In genomic region chr16:85124649-85125048, GRCm38 (mm10) we compare ENCODE assay signal across 16 mouse cellular contexts. TPM values are rescaled to one million over a fixed set of nuclear protein-coding genes. Genes with fewer than 3 reads are reported as not detected.
DNase-seq lines count a peak whose midpoint lies in the region; ATAC-seq and TF ChIP-seq lines count a peak whose summit lies in the region.
"Had no signal": no experiment of that assay in that cellular context is flagged by ENCODE, and none has a peak within 500 bp of the region (broad histone marks: within the 10 kb centered on the region; RNA-seq: fewer than 3 reads in every experiment).

No protein-coding gene starts in this region.

- ATAC-seq in liver, postnatal 0 days, result 0 out of 2 replicates have a peak, but pooled peaks have one; percentile 13
- ATAC-seq in granulocyte monocyte progenitor cell, adult 5-6 weeks (replicated peaks; ENCODE audit: poor library complexity, severe bottlenecking), result peak; percentile 62
- ATAC-seq in monocyte, adult 5-6 weeks (replicated peaks; ENCODE audit: insufficient number of reproducible peaks, low FRiP score, low TSS enrichment, poor library complexity, severe bottlenecking), result peak; percentile 62; the same call in 1 of the 2 replicates
- ATAC-seq: forebrain, embryonic 15.5 days had no signal

- no peaks in the 10 kb centered on the region for H3K27me3 ChIP-seq in liver, postnatal 0 days (ENCODE audit: insufficient read depth, low read length)
- H3K27me3 ChIP-seq: forebrain, embryonic 15.5 days had no signal

- H3K36me3 ChIP-seq in liver, postnatal 0 days (replicated peaks; ENCODE audit: insufficient read depth, low read length), result no peaks in the 10 kb centered on the region
- H3K36me3 ChIP-seq: forebrain, embryonic 15.5 days had no signal

- no peak overlapping the region for H3K9ac ChIP-seq in liver, postnatal 0 days (replicated peaks)
- H3K9ac ChIP-seq: forebrain, embryonic 15.5 days; hindbrain, embryonic 14.5 days had no signal

- no peak overlapping the region for H3K4me3 ChIP-seq in liver, postnatal 0 days (ENCODE audit: low read depth, low read length)
- H3K4me3 ChIP-seq: embryonic facial prominence, embryonic 10.5 days; forebrain, embryonic 15.5 days; heart, embryonic 10.5 days had no signal

- no peaks in the 10 kb centered on the region for H3K4me1 ChIP-seq in liver, postnatal 0 days (ENCODE audit: insufficient read depth)

- no peak overlapping the region for H3K27ac ChIP-seq in liver, postnatal 0 days (ENCODE audit: low read depth)
- H3K27ac ChIP-seq: embryonic facial prominence, embryonic 10.5 days; forebrain, embryonic 15.5 days; heart, embryonic 10.5 days; hindbrain, embryonic 14.5 days had no signal

- TF ChIP-seq CTCF in liver, postnatal 0 days (IDR thresholded peaks at IDR 0.05; ENCODE audit: low read depth), result no peak

- 69% methylated on average over 4 of the region's 4 CpGs for WGBS in liver, postnatal 0 days (ENCODE audit: insufficient replicate concordance)

- H3K4me2 ChIP-seq in liver, postnatal 0 days (ENCODE audit: low read depth, low read length), result no peak overlapping the region
- H3K4me2 ChIP-seq: forebrain, embryonic 15.5 days; hindbrain, embryonic 14.5 days had no signal

- DNase-seq in liver, postnatal 0 days, result no peak
- DNase-seq in liver, result no peak
- no peak for DNase-seq in adrenal gland, adult 18-20 months (ENCODE audit: low spot score in 2 of 2)
- no peak for DNase-seq in cerebellum, postnatal 10 days
- DNase-seq: adrenal gland, postnatal 10 days; cerebellum, adult 18-20 months; cerebellum, adult 9-11 months; gastrocnemius, postnatal 36 days; heart, adult 18-20 months; heart, postnatal 10 days had no signal

- no peak for TF ChIP-seq EP300 in liver, postnatal 0 days (IDR thresholded peaks at IDR 0.05; ENCODE audit: low read depth)

- H3K9me3 ChIP-seq in liver, postnatal 0 days (ENCODE audit: low read length), result no peaks in the 10 kb centered on the region
- H3K9me3 ChIP-seq: embryonic facial prominence, embryonic 10.5 days; forebrain, embryonic 15.5 days; heart, embryonic 10.5 days had no signal

RNA-seq across cellular contexts. Expression of gene App, which starts 48.9 kb away (rescaled TPM):
- 29.0 and 31.3 TPM in 2 replicates for polyA plus RNA-seq in liver, postnatal 0 days (2015; fragmentation: Nextera tagmentation; extraction: Ambion mirVana)
- 47.2 and 63.2 TPM in 2 replicates for total RNA-seq in granulocyte monocyte progenitor cell, adult 5-6 weeks (2014; fragmentation: Nextera tagmentation)
- total RNA-seq in granulocyte monocyte progenitor cell, adult 5-6 weeks (2017), result 119 and 121 TPM in 2 replicates
- total RNA-seq in monocyte, adult 5-6 weeks (2017), result 66.5 to 96.2 TPM (median 88.0 TPM) in 3 replicates
- 100 to 1,000 TPM; 320 to 335 TPM for total RNA-seq in adrenal gland, adult 18-20 months (2021)
